Mouse (Mus musculus) cerebellum, adult 11-12 months (tissue): Measurements from ENCODE around the gene Slc35f3.
"Not testable (repeated sequence)": the region's sequence is repeated elsewhere in the genome, so short reads cannot be mapped to it uniquely, and the experiment has no call there.

Experiments used
- DNase-seq: peaks from one replicate; pipeline ENCODE4 v3.0.0; 2022

Gene Slc35f3

DNA sequence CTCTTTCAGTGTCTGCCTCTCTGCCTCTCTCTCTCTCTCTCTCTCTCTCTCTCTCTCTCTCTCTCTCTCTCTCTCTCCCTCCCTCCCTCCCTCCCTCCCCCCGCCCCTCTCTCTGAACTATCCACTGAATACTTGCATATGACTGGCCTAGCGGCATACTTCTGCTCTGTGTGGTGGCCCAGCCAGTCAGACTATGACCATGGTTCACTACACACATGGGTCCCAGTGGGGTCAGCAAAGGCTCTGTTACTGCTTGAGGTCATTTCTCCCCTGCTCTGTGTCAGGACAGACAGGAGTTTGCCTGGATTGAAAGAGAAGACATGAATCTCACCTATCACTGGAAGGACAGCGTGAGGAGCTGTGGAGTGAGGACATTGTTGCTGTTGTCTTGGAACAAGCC, 40.5 kb downstream of the Slc35f3 start:
- DNase-seq: no peak

DNA sequence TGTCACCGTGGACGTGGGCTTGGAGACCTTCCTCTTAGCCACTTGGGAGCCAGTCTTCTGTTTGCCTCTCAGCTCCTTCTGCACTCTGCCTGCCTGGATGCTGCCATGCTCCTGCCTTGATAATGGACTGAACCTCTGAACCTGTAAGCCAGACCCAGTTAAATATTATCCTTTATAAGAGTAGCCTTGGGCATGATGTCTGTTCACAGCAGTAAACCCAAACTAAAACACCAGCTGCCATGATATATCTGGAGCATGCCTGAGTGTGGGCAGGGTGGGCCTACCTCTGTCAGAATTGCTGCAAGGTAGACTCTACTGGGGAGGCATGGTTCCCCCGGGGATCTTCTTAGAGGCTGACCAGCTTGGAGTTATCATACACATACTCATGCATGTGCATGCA, 41.0 kb downstream of the Slc35f3 start:
- no peak for DNase-seq

DNA sequence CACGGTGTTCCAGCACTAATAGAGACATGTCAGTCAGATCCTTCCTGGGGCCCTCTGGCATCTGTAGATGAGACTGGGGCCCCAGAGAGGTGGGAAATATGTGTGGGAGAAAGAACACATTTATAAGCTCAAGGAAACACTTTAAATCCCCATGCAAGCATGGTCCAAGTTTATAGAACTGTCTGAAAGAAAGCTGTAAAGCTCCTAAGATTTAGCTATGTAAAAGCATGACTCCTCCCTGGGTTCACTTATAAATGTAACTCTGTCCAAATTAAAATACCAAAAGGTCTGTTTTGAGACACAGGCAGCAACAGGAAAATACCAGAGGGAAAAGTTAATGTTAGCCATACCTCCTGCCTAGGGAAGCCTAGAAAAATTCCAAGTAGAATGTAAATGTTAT, 42.8 kb downstream of the Slc35f3 start:
- no peak for DNase-seq

DNA sequence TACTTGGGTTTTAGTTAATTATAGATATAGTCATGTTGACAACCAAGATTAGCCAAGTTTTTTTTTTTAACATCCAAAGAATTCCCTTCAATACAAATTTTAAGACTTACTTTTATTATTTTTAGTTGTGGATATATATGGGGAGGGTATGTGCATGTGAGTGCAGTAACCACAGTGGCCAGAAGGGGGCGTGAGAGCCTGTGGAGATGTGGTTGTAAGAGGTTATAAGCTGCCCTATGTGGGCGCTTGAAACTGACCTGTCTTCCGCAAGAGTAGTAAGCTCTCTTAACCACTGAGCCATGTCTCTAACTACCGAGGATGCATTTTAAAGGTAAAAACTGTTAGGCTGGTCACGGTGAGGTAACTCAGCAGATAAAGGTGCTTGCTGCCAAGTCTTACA, 45.1 kb downstream of the Slc35f3 start:
- DNase-seq: no peak

DNA sequence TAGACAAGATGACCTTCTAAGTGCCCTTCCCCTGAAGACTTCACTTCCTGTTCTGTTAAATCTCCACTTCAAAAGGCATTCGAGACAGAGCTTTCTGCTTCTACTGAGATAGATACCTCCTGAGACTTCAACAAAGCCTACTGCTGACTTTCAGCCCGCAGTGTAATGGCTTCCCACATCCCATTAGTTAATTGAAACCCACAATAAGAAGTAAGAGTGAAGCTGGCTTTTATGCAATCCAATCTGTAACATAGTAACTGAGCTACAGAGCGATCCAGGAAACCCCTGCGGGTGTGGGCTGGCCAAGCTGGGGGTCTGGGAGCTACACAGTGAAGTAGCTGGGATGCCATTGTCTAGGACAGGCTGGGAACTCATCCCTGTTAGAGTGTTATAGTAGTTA, 46.7 kb downstream of the Slc35f3 start:
- no peak for DNase-seq

DNA sequence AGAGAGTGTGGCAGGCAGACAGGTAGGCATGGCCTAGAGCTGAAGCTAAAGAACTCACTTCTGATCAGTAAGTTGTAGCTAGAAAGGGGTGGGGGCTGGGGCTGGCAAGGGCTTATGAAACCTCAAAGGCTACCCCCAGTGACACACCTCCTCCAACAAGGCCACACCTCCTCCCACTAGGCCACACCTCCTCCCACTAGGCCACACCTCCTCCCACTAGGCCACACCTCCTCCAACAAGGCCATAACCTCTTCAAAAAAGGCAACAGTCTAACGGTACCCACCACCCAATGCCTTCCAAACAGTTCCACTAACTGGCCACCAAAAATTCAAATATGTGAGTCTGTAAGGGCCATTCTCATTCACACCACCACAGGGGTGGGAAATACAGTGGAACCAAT, 54.9 kb downstream of the Slc35f3 start:
- no peak for DNase-seq

DNA sequence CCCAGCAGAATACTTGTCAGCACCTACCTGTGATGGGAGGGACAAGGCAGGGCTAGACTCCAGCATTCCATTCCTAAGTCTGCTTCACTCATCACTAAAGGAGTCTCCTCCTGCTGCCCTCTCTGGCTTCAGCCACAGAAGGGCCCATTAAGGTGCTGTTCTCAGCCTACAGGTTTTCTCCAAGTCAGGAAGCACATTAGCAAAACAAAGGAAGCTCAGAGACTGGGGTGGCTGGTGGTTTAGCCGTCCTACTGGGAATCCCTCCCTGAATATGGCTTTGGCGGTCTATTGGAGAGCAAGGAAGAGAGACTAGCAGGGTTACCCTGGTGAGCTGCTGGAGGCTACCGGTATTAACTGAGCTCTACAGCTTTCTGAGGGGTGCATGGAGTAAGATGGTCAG, 59.6 kb downstream of the Slc35f3 start:
- no peak for DNase-seq

DNA sequence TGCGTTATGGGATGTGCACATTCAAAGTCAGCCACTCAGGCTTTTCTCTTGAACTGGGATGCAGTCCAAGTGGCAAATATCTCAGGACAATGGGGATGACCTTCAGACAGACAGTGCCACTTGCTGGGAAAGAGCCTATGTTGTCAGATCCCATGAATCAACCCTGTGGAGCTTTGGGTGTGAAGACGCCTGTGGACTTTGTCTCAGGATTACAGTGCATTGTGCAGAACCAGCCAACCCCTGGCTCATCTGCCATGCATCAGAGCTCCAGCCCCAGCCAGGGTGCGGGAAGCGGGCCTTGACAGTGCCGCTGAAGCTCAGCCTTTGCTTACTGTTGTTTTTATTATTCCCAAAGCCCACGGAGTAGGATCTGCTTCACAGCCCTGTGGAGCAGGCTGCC, 60.9 kb downstream of the Slc35f3 start:
- no peak for DNase-seq

DNA sequence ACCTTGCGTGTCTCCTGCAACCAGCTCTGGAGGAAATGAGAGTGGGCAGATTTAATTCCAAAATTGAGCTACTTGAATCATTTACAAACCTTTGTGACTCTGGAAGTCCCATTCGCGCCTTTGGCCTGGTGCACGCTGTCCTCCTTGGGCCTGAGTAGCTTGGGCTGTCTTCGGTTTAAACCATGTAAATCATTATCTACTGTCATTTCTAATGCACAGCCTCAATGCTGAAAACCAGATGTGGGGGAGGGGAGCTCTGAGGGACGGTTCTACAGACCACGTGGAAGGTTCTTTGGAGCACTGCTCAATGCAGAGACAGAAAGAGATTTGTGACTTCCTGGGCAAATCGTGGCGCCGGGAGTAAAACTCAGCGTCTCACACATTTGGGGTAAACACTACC, 61.7 kb downstream of the Slc35f3 start:
- no peak for DNase-seq

DNA sequence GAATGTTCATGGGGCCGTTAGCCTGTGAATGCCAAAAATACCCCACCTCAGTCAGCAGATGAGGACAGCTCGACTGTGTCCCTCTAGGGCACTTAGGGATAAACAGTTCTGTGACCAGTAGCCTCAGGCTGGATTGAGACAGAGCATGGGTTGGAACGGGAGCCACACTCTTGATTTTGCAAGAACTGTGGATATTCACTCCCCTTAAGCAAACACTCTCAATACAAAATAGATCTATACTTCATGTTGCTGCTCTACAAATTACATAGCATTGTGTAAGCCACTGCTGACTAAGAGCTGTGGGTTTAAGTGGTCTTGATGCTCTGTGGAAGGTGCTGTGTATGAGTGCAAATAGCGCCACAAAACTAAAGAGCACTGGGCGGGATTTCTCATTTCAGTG, 62.3 kb downstream of the Slc35f3 start:
- no peak for DNase-seq

DNA sequence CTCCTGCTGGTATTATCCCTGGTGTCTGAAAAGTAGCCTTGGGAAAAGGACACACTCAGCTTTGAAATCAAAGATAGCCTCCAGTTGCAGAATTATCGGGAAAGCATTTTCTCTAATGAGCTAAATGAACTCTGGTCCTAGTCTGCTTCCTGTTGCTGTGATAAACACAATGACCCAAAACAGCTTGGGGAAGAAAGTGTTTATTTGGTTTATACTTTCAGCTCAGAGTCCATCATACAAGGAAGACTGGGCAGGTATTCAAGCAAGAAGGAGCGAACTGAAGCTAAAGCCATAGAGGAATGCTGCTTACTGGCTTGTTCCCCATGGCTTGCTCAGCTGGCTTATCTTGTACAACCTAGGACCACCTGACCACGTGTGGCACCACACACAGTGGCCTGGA, 67.9 kb downstream of the Slc35f3 start:
- no peak for DNase-seq

DNA sequence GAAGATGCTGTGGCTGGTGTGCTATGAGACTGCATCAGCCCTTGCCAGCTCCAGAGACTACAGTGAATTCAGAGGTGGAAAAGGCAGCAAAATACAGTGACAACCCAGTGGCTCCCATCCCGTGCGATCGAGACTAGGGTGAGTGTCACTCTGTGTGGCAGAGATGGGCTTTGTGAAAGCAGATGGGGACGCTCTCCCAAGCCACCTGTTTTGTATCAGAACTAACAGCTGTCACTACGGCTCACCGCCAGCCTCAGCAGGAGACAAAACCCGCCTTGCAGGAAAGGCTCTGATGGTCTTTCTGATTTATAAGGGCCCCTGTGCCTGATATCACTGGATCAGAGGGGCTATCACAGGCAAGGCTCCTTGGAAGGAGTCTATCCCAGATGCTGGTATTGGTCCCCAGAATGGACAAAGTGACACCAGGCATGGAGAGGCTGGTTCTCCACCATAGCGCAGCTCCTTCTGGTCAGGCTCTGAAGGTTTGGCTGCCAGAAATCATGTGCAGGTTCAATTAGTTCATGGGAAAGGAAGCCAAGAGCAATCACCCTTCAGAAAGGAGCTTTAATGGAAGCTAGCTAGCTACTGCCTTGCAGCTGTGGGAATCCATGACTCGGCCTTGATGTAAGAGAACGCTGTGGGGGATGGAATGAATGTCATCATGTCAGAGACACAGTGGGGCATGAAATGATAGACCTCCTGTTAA, 70.1 kb downstream of the Slc35f3 start:
- DNase-seq: peak; percentile 89

DNA sequence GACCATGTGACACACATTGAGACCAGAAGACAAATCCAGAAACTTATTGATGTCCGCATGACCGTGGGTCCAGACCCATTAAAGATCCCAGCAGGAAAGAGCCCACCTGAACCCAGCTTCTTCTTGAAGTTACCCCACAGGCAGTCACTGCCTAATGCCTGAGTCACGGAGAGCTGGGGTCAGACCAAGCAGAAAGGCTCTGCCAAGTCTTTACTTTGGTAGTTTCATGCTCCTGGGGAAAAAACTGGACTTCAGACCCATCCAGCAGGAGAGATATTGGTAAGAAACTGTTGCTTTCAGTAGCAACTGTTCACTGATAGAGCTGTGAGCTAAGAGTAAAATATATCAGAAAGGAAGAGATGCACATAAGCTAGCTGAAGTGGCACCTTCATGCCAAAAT, 73.5 kb downstream of the Slc35f3 start:
- DNase-seq: no peak

DNA sequence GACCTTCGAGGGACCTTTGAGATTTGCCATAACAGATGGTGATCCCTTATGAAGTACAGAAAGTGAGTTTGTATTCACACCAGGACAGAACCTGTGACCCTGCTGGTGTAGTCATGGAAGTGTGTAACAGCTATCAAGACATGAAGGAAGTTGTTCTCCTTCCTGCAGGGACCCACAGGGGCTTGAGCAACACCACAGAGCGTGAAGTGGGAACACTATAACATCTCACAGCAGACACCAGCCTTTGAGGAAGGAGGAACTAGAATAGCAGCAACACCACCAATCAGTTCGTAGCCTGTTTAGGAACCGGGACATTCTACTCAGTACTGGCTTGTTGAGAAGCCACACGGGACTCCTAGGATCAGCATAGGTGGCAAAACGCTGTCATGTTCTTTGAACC, 81.2 kb downstream of the Slc35f3 start:
- DNase-seq: no peak

DNA sequence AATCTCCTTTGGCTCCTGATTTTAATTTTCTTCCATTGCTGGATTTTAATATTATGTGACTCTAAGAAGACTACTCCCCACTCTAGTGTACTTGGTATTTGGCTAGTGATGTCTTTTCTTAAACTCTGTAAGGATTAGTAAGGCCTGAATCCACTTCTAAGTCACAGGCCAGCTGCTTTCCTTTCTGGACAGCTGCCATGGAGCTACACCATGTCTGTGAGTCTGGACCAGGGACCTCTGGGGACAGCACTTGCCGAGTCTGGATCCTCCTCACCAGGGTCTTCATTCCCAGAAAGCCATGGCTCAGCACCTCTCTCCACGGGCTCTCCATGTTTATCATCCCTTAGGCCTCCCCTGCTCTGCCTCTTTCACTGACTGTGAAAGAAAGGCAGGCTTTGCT, 81.8 kb downstream of the Slc35f3 start:
- no peak for DNase-seq

DNA sequence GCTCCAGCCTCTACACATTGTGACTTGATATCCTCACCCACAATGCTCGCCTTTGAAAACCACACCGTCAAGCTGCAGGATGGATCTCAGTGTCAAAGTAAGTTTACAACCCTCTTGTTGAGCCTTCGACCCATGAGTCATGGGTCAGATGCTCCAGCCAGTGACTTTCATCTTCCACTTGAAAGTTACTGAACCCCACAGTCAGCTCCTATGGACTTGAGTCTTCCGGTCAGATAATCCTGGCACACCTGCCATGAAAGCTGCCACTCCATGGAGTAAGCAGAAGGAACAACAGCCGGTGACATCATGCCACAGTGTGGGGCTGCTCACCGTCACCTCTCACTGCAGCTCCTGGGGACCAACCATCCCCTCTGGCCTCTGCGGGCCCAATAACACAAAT, 82.9 kb downstream of the Slc35f3 start:
- DNase-seq: no peak

DNA sequence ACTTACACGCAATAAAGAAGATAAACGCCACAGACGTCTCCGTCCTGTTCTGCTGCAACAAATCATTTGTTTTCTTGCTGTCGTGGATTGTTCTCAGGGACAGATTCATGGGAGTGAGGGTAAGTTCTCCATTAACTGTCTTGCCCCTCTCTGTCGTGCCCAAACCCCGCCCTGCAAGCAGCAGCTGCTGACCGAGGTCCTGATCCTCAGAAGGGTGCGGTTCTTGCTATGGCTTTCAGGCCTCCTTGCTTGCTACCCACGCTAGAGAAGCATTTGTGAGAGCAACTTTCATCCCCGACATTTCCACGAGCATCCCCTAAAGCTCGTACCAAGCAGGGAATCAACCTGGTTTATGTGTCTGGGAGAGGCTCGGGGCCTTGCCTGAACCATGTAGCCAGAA, 83.9 kb downstream of the Slc35f3 start:
- no peak for DNase-seq

DNA sequence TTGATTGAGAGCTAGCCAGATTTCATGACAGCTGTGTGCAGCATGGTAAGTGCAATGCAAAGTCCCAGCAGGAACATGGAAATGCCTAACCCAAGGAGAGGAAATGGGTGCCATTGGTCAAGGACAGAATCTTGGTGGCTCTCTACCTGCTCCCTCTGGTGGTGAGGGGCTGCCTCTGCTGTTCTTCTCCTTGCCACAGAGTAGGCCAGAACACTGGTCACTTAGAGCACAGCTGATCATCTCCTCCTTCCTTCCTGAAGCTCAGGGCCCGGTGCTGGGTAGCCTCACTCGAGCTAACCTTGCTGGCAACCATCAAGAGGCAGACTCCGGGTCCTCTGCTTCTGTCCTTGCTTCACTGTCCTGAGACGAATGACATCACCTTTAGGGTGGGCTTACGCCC, 84.4 kb downstream of the Slc35f3 start:
- peak; percentile 58 for DNase-seq

DNA sequence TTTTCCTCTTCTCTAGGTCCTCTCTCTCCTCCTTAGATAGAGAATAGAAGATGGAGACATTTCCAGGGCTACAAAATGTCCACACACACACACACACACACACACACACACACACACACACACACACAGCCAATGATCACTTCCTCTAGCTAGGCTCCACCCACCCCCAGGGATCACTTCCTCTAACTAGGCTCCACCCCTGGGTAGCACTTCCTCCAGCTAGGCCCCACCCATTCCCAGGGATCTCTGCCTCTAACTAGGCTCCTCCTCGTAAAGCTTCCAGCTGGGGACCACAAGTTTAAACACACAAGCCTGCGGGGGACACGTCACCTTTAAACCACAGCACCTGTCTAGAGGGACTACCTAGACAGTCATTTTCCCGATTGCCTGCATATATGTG, 89.2 kb downstream of the Slc35f3 start:
- DNase-seq: no peak

DNA sequence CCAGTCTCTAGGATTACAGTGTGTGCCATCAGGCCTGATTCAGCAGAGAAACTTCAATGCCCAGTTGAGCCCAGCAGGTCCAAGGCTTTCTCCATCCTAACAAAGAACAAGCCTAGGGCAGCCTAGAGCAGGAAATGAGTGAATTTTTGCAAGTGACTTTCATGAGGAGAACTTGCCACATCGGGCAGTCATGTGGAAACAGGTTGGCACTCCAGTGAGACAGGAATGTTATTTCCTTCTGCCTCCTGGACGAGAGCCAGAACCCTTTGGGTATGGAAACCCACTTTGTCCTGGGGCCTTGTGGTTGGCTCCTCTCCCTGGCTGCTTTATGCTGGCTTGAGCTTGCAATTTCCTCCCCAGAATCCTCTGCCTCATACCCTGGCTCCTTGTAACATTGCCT, 93.2 kb downstream of the Slc35f3 start:
- DNase-seq: peak; percentile 78

DNA sequence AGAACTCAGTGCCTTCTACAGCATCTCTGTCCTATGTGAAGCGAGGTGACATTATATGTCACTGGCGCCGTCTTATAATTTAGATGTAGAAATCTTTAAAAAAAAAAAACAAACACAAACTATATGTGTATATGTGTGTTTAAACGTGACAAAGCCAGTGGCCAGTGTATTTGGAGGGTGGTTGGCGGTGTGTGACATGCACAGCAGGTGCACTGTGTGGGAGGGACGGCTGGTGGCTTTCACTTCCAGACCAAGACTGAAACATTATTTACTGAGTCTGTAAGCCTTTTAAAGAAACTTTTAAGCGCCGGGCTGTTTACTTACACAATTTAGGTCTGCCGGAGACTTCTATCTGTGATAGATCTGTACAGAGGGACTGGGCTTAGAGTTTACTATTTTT, 97.0 kb downstream of the Slc35f3 start:
- no peak for DNase-seq

DNA sequence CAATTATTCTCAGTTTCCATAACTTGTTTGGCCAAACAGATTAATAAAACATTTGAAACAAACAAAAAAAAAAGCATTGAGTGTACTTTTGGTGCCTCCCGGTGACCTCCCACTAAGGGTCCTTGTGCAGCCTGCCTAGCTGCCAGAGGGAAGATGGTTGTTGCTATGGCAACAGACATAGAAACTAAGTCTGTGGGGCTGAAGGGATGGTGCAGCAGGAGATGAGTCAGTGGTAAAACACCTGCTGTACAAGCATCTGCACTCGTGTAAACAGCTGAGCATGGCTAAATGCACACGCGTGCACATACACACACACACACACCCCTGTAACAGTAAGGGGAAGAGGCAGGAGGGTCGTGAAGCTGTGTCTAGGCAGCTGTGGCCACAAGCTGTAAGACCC, 97.6 kb downstream of the Slc35f3 start:
- DNase-seq: no peak

DNA sequence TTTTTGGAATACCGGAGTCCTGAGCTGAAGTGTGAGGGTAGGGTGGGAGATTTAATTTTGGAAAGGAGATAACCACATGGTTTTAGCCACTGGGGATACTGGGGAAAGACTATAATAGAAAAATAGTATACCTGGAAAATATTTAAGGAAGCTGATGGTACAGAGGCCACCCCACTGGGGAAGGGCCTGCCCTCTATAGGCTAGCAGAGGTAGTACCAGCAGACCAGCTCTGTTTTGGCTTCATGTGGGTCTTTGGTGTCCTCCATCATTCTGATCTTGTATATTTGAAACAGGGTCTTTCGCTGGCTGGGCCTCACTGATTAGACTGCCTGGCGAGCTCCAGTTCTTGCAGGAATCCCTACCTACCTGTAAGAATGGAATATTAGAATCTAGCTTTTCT, 100.0 kb downstream of the Slc35f3 start:
- DNase-seq: no peak

DNA sequence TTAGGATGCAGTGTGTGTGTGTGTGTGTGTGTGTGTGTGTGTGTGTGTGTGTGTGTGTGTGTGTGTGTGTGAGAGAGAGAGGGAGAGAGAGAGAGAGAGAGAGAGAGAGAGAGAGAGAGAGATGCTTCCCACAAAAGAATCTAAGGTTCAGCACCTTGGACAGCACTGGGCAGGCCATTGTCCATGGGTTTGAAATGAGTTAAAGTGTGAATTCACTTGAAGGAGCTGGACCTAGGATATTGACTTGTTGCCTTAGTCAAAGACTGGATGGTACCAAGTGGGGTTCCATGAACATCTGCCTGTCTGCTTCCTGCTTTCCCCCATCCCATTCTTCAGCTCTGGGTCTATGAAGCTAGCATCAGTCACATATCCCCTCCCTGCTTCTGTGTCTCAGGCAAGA, 106.2 kb downstream of the Slc35f3 start:
- DNase-seq: not testable (repeated sequence)

DNA sequence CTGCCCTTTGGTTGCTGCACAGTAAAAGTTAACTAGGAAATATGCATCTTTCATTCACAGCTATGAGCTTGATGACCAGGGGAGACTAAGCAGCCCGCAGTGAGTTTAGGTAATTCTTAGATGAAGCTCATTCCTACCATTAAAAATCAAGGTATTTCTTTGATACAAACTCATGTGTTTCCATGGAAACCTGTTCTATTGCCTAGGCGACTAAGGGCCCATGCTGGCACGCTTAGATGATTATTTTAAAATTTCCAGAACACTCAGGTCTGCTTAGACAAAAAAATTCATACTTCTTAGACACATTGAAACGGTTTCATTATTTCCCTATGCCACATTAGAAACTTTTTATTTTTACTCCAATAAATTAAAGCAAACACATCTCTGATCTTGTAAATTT, 106.7 kb downstream of the Slc35f3 start:
- no peak for DNase-seq

DNA sequence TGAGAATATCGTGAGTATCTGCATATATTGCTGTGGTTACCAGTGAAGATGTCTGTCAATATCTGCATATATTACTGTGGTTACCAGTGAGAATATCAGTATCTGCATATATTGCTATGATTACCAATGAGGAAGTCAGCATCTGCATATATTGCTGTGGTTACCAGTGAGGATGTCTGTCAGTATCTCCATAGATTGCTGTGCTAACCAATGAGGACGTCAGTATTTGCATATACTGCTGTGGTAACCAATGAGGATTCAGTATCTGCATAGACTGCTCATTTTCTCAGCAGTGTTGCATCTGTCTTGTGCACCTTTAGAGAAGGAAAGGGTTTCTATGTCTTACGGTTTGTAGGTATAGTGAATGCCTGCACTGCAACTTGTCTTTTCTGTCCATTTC, 122.5 kb downstream of the Slc35f3 start:
- no peak for DNase-seq
